Mouse (Mus musculus) heart, embryonic 10.5 days (tissue): ENCODE measurements around the gene Spag9. TPM values are rescaled to one million over a fixed set of nuclear protein-coding genes. Genes with fewer than 3 reads are reported as not detected.

Experiments used
- DNase-seq: peaks from one replicate; pipeline ENCODE4 v3.0.0-alpha.2; 2017; ENCODE audit warnings: low spot score
- H3K27ac ChIP-seq: fragments of 300-500 bp; sonication (generic); 2 replicates; pipeline ENCODE4 v1.5.1; 2016; ENCODE audit warnings: mild to moderate bottlenecking
- H3K27me3 ChIP-seq: fragments of 300-500 bp; sonication (generic); 2 replicates; pipeline ENCODE4 v1.6.1; 2016; ENCODE audit warnings: mild to moderate bottlenecking; ENCODE audit not compliant: poor library complexity, insufficient read depth, severe bottlenecking
- H3K36me3 ChIP-seq: fragments of 300-500 bp; sonication (generic); 2 replicates; pipeline ENCODE4 v1.6.1; 2016; ENCODE audit warnings: mild to moderate bottlenecking, moderate library complexity
- H3K4me1 ChIP-seq: fragments of 300-500 bp; sonication (generic); 2 replicates; pipeline ENCODE4 v1.6.1; 2016; ENCODE audit warnings: mild to moderate bottlenecking
- H3K4me3 ChIP-seq: fragments of 300-500 bp; sonication (generic); 2 replicates; pipeline ENCODE4 v1.5.1; 2016; ENCODE audit warnings: mild to moderate bottlenecking, moderate library complexity
- H3K9me3 ChIP-seq: fragments of 300-500 bp; sonication (generic); 2 replicates; pipeline ENCODE4 v1.6.1; 2016; ENCODE audit warnings: mild to moderate bottlenecking, moderate library complexity
- WGBS: fragments of 180-500 bp; shearing (Covaris S2); methylation state at CpG from one replicate; pipeline ENCODE4 v1.1.7; 2016; 5-methylcytosine and 5-hydroxymethylcytosine counted together
- polyA plus RNA-seq: library from polyadenylated mRNA; unstranded; fragments of >200 nt; fragmentation: Nextera tagmentation; extraction: Ambion mirVana; gene quantifications from 2 replicates; pipeline ENCODE4 v1.2.1, GENCODE M21; 2016

The Spag9 gene
- polyA plus RNA-seq, 1 experiment from 2014 or later, result 27.8 TPM

DNA sequence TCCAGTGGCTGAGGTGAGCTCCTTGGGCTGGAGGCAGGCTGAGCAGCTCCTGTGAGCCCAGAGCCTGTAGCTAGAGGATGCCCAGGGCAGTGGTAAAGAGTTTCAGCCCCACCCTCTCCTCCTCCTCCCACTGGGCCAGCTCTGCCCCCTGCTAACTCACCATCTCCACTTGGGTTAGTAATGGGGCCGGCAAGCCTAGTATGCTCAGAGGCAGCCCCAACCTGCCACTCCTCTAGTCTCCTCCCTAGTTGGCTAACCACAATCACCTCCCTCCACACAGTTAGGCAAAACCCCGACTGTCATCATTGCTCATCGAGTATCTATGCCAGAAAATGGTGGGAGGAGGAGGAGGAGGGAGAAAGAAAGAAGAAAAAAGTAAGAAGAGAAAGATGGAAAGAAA lies 145.7 kb downstream of the Spag9 start:
- Histone ChIP-seq H3K4me1 (peaks cover 30% of the 10 kb centered on the region), H3K9me3 (no peaks in the 10 kb centered on the region), H3K27ac (no peak overlapping the region), H3K27me3 (peaks cover 16% of the 10 kb centered on the region), H3K36me3 (no peaks in the 10 kb centered on the region), H3K4me3 (no peak overlapping the region)
- DNase-seq, result no peak
- 39% methylated on average over 3 of the region's 3 CpGs for WGBS

DNA sequence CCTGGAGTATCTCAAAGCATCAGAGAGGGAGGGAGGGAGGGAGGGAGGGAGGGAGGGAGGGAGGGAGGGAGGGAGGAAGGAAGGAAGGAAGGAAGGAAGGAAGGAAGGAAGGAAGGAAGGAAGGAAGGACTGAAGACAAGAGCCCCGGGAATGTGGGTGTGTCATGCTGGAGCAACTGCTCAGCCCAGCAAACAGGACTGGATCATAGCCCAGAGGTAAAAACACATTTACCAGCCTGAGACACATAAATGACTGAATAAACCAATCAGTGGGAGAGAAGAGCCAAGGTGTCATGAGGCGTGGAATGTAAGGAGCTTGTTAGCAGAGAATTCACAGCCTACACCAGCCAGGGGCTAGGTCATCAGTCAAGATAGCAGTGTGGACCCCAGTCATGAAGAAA lies 147.4 kb downstream of the Spag9 start:
- 53% methylated on average over 2 of the region's 2 CpGs for WGBS
- Histone ChIP-seq H3K27ac (no peak overlapping the region), H3K9me3 (no peaks in the 10 kb centered on the region), H3K36me3 (no peaks in the 10 kb centered on the region), H3K27me3 (peaks cover 28% of the 10 kb centered on the region), H3K4me1 (peaks cover 13% of the 10 kb centered on the region), H3K4me3 (no peak overlapping the region)
- DNase-seq, result no peak

DNA sequence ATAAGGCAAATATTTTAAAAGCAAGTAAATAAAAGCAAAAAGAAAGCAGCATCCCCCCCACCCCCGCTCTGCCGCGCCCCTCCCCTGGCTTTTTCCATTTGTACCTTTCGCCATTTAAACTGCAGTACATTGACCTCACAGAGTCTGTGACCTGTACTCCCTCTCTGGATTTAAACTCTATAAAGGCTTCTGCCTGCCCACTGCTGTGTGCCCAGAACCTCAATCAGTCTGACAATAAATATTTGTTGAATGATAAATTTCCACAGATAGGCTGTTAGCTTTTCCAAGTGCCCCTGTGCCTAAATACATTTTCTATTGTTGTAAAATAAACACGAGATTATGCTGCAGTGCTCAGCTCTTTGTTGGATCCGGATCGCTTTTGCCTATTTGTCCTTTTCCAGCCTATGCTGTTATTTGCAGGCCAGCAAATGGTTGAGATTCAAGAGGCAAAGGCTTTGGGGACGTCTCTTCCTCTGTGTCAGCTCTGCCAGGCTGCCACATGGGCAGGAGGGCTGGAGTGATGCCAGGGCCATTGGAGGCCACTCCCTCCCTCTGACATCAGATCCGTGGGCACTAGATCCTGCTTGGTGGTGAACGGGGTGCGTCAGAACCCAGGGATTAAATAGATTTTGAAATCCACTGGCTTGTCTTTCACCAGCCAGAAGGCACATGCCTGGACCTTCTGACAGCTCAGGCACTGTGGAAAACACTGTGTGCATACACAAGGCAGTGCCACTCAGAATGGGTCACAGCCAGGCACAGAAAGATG lies 149.1 kb downstream of the Spag9 start:
- Histone ChIP-seq H3K27ac (peak overlapping the region; percentile 48; the same call in 1 of the 2 replicates), H3K9me3 (no peaks in the 10 kb centered on the region), H3K4me1 (peaks cover 14% of the 10 kb centered on the region), H3K4me3 (no peak overlapping the region), H3K27me3 (peaks cover 33% of the 10 kb centered on the region), H3K36me3 (no peaks in the 10 kb centered on the region)
- 77% methylated on average over 11 of the region's 11 CpGs for WGBS
- no peak for DNase-seq

DNA sequence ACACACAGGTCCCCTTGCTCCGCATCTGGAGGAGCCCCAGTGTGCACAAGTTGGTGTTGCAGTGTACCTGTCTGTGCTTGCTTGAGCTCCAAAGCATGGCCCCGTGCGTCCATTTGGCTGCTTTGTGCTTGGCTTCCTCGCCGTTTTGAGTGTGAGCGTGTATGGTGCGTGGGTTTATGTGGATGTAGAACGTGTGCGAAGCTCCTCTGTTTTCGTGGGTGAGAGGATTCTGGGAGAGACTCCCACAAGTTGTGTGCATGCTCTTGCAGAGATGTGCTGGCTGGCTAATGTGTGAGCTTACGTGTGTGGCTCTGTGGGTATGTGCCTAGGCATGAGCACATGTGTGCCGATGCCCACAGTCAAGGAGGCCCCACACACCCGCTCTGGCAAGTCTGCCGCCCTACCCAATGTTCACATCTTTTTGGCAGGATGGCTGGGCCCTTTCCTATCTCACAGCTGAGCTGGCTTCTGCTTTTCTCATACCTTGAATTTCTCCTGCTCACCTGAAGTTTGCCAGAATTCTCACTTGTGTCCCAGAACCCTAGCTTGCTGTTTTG lies 150.2 kb downstream of the Spag9 start:
- Histone ChIP-seq H3K4me1 (peaks cover 24% of the 10 kb centered on the region), H3K4me3 (no peak overlapping the region), H3K27ac (no peak overlapping the region), H3K36me3 (no peaks in the 10 kb centered on the region), H3K27me3 (peaks cover 37% of the 10 kb centered on the region), H3K9me3 (no peaks in the 10 kb centered on the region)
- DNase-seq, result no peak
- WGBS, result 85% methylated on average over 14 of the region's 14 CpGs

DNA sequence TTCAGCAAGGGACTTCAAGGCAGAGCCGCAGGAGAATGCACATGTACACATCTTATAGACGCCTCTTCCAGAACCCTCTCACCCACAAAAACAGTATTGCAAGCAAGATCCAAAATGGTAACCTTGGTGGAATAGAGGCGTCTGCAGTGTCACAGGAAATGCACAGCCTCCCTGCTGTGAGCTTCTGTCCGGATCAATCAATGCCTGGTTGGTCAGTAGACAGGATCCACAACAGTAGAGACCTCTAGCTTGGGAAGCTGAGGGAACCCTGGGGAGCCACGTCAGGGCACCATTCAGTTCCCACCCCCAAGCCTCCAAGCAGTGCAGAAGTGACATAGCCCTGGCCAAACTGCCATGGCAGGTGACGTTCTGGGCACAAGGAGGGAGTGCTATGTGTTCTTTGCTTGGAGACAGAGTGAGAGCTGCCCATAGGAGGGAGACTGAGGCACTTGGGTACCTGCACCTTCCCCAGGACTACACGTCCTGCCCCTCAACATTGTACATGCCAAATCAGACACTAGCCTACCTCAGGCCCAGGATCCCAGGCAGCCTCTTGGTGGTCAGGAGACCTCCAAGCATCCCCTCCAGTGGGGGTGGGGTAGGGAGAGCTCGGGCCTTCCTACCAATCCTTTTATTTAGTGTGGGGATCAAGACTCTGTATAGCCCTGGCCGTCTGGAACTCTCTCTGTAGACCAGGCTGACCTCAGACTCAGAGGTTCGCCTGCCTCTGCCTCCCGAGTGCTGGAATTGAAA lies 151.0 kb downstream of the Spag9 start:
- no peak for DNase-seq
- Histone ChIP-seq H3K4me3 (no peak overlapping the region), H3K27ac (no peak overlapping the region), H3K4me1 (peaks cover 24% of the 10 kb centered on the region), H3K36me3 (no peaks in the 10 kb centered on the region), H3K9me3 (no peaks in the 10 kb centered on the region), H3K27me3 (peaks cover 38% of the 10 kb centered on the region)
- WGBS, result 71% methylated on average over 11 of the region's 11 CpGs

DNA sequence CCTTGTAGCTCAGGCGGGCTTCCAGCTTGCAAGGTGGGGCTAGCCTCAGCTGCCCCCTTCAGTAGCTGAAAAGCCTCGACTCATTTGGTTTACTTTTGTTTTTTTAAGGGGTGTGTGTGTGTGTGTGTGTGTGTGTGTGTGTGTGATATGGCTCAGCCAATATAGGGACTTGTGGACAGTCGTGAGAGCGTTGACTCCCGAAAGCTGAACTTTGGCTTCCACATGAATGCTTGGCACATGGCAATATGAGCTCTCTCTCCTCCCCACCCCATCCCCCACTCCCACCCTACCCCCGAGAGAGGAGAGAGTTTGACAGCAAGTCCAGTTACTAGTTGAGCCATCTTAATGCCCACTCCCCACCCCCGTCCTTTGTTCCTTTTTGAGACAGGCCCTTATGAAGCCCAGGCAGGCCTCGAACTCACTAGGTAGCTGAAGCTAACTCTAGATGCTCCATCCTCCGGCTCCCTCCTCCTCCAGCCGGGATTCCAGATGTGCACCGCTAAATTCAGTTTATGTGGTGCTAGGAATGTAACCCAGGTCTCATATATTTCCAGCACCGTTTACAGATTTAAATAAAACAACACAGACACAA lies 152.3 kb downstream of the Spag9 start:
- Histone ChIP-seq H3K4me1 (peaks cover 24% of the 10 kb centered on the region), H3K9me3 (no peaks in the 10 kb centered on the region), H3K36me3 (no peaks in the 10 kb centered on the region), H3K27ac (no peak overlapping the region), H3K4me3 (no peak overlapping the region), H3K27me3 (peaks cover 38% of the 10 kb centered on the region)
- DNase-seq, result no peak
- WGBS, result 48% methylated on average over 12 of the region's 12 CpGs

DNA sequence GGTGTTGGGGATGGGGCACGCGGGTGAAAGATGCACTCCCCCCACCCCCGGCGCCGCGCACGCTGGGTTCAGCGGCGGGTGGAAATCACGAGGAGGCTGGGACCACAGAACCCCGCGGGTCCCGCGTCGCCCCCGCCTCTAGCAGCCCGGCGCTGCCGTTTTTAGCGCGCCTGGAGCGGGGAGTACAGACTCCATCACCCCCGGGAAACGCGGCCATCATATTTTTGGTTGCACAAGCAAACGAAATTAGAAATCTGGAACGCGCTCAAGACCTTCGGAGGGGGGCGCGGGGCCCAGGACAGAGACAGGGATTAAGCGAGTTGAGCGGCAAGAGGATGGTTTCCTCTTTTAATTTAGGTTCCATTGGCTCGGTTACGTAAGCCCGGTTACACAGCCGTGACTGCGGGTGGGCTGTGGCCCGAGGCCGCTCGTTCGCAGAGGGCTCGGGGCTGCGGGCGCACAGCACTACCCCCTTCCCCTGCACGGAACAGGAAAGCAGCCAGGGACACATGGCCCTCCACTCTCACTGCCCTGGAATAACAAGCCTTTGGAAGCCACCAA lies 153.1 kb downstream of the Spag9 start:
- Histone ChIP-seq H3K36me3 (no peaks in the 10 kb centered on the region), H3K9me3 (no peaks in the 10 kb centered on the region), H3K4me3 (peak overlapping the region; percentile 67), H3K27me3 (peaks cover 38% of the 10 kb centered on the region), H3K27ac (peak overlapping the region; percentile 81), H3K4me1 (peaks cover 24% of the 10 kb centered on the region)
- DNase-seq, result no peak
- under 1% methylated on average over 46 of the region's 46 CpGs for WGBS

DNA sequence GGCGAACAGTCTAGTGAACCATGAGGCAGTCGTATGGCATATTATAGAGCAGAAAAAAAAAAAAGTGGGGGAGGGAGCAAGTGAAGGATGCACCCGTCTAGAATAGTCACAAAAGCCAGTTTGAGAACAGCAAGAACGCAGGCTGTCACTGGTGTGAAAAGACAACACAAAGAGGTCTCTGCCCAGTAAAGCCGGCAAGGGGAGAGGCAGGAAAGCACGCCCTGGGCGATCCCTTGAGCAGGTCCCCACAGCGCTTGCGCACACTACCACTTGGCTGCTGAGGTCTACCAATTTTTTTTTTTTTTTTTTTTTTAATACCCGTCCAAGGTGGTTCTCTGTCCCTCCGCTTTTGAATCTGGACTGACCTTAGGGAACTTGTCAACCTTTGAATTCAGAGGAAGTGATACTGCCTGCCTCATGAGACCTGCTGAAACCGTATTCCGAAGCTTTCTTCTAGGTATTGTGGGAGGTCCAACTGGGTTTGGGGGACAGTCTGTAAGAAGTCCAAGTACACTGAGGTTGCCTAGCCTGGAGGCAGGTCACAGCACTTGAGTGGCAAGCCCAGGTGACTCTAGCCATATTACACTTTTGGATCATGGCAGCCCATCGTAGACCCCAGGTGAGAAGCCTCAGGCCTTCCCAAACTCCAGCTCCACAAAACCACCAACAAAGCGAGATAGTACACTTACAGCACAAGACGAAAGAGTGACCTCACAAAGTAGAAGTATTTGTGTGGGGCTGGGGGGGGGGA lies 153.8 kb downstream of the Spag9 start:
- Histone ChIP-seq H3K27ac (peak overlapping the region; percentile 81), H3K36me3 (no peaks in the 10 kb centered on the region), H3K4me1 (peaks cover 24% of the 10 kb centered on the region), H3K27me3 (peaks cover 38% of the 10 kb centered on the region), H3K9me3 (no peaks in the 10 kb centered on the region), H3K4me3 (peak overlapping the region; percentile 67)
- no peak for DNase-seq
- WGBS, result 26% methylated on average over 16 of the region's 16 CpGs

DNA sequence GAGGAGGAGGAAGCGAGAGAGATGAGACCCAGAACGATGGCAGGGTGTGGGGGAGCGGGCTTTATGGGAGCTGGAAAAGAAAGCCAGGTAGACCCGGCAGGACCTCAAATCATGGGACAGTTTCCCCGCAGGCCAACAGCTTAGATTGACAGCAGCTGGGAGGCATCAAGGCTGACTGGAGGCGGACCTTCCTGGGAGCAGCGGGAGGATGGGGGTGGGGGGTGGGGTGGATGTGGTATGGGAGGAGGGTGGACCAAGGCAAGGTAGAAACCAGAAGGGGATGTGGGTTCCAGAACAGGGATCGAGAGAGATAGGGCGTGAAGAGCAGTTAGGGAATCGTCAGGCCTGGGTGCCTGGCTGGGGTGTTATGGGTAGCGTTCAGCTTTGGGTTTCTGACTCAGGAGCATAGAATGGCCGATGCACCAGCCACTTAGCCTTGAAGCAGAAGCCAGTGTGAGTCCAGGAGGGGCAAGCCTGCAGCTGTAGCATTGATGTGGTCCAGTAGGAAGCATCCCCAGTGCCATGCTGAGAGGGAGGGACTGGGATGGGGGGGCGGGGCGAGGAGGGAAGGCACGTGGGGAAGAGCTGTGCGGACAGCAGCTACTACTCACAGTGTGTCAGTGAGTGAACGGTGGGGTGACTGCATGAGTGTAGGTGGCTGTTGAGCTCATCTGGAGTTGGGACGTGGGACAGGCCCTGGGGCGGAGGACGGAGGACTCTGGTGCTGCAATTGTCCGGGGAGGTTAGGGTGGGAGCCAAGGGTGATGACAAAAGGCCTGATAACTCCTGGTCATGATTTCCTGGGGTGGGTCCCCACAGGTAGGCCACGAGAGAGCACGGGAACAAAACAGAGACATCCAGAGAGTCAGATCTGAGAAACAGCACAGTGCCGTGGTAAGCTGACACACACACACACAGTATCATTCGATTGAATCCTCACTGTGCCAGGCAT lies 154.9 kb downstream of the Spag9 start:
- peak overlapping the region; percentile 28 for H3K4me3 ChIP-seq
- DNase-seq, result no peak
- 28% methylated on average over 25 of the region's 25 CpGs for WGBS

DNA sequence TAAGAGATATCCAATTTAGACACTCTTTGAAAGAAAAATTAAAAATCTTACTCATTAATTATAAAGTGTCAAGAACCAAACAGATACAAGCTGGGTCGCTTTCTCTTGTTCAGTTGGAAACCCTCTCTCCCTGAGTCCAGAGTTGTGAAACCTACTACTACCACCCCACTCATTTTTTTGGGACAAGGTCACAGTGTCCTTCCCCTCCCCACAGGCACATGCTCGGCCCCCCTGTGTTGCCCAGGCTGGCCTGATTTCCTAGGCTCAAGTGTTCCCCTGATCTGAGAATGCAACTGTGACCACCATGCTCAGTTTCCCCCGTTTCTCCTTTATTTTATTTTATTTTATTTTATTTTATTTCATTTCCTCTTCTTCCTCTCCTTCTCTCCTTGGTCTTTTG lies 158.3 kb downstream of the Spag9 start:
- Histone ChIP-seq H3K36me3 (no peaks in the 10 kb centered on the region), H3K27me3 (peaks cover 25% of the 10 kb centered on the region), H3K4me1 (peaks cover 28% of the 10 kb centered on the region), H3K27ac (no peak overlapping the region), H3K9me3 (no peaks in the 10 kb centered on the region), H3K4me3 (no peak overlapping the region)
- DNase-seq, result no peak
- 78% methylated on average over 3 of the region's 3 CpGs for WGBS

More for the DNA sequence above, 154.9 kb downstream of the Spag9 start:
- H3K4me1 ChIP-seq, result peaks cover 24% of the 10 kb centered on the region
- H3K27me3 ChIP-seq, result peaks cover 38% of the 10 kb centered on the region
- H3K27ac ChIP-seq, result peak overlapping the region; percentile 19; the same call in 1 of the 2 replicates
- H3K36me3 ChIP-seq, result no peaks in the 10 kb centered on the region
- no peaks in the 10 kb centered on the region for H3K9me3 ChIP-seq

DNA sequence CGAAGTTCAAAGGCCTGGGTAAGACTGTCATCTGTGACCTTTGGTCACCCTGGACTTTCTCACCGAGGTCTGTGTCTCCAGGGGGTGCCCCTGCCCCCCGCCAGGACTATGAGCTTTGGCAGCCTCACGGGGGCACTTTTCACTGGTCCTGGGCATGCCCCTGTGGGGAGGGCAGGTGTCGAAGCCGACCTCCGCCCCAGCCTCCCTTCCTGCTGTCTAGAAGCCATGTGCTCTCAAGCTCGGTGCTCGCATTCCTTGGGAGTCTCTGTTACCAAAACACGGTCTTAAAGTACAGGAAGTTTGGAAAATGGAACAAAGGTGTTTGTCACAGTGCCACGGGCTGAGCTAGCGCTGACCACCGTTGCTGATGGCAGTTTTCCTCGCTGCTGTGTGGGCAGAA lies 162.6 kb downstream of the Spag9 start:
- no peaks in the 10 kb centered on the region for H3K36me3 ChIP-seq
- peaks cover 6% of the 10 kb centered on the region; the same call in 1 of the 2 replicates for H3K27me3 ChIP-seq
- DNase-seq, result no peak
- H3K4me1 ChIP-seq, result peaks cover 38% of the 10 kb centered on the region
- WGBS, result 45% methylated on average over 14 of the region's 14 CpGs
- H3K9me3 ChIP-seq, result no peaks in the 10 kb centered on the region
- H3K4me3 ChIP-seq, result no peak overlapping the region
- peak overlapping the region; percentile 81; the same call in 1 of the 2 replicates for H3K27ac ChIP-seq
